Mouse (Mus musculus) cerebellum, postnatal 36 days (tissue): ENCODE results near the gene Sdf4.

Source experiments
- DNase-seq, 2 experiments: peaks; one replicate each; pipeline ENCODE4 v3.0.0; 2021 to 2022; ENCODE audit warnings: mixed read lengths in 2 of 2

The Sdf4 gene

GRCm38 (mm10) chr4:156057702-156058101 is 65.0 kb downstream of the Sdf4 start:
- no peak for DNase-seq

GRCm38 (mm10) chr4:156058826-156059225 is 66.2 kb downstream of the Sdf4 start:
- DNase-seq, result no peak

- DNase-seq, result no peak
Measured at GRCm38 (mm10) chr4:156059261-156059660, 66.6 kb downstream of the Sdf4 start, which contains the start of gene Ttll10. Gene Ttll10, minus strand, starts transcription at chr4:156059414.

GRCm38 (mm10) chr4:156059713-156060112 is 67.0 kb downstream of the Sdf4 start:
- no peak for DNase-seq
